Mouse (Mus musculus) ES-E14 (cell line): ENCODE measurements around the gene Vpreb3.

ENCODE experiments used
- CHD2 ChIP-seq: IDR thresholded peaks from 2 replicates; pipeline ENCODE4 v1.6.1; 2014; ENCODE audit warnings: mild to moderate bottlenecking, low read depth, low read length, inconsistent platforms
- HCFC1 ChIP-seq: IDR thresholded peaks from 2 replicates; pipeline ENCODE4 v1.6.1; 2012; ENCODE audit warnings: low read length, inconsistent platforms, borderline replicate concordance; ENCODE audit not compliant: insufficient read depth
- ZC3H11A ChIP-seq: IDR thresholded peaks from 2 replicates; pipeline ENCODE4 v1.6.1; 2012; ENCODE audit warnings: low read depth, mild to moderate bottlenecking, inconsistent platforms, low read length, borderline replicate concordance
- ZNF384 ChIP-seq: IDR thresholded peaks from 2 replicates; pipeline ENCODE4 v1.6.1; 2012; ENCODE audit warnings: low read depth, low read length, inconsistent platforms

GRCm38 (mm10) chr10:75948079-75948478, 5.2 kb downstream of the Vpreb3 start:
- TF ChIP-seq ZC3H11A (no peak), CHD2 (no peak), HCFC1 (no peak), ZNF384 (no peak)
